Mouse (Mus musculus) G1E (cell line): Measurements from ENCODE around the gene Pitpnm1.

Source experiments
- CTCF ChIP-seq: IDR thresholded peaks from 2 replicates; pipeline ENCODE4 v1.5.1; 2012; ENCODE audit warnings: low read depth, low read length, inconsistent platforms, mixed read lengths
- GATA1 ChIP-seq: IDR thresholded peaks from 2 replicates; pipeline ENCODE4 v1.6.1; 2012; ENCODE audit warnings: borderline replicate concordance, low read length, inconsistent platforms, mixed read lengths
- POLR2AphosphoS5 ChIP-seq: IDR thresholded peaks from 2 replicates; pipeline ENCODE4 v1.6.1; 2012; ENCODE audit warnings: low read depth, low read length, inconsistent platforms; ENCODE audit not compliant: insufficient replicate concordance
- TAL1 ChIP-seq: conservative IDR thresholded peaks from 2 replicates; pipeline ENCODE4 v1.6.1; 2012; ENCODE audit warnings: low read depth, low read length, inconsistent platforms, mixed read lengths

GRCm38 (mm10) chr19:4137913-4138312, 38.1 kb downstream of the Pitpnm1 start:
- no peak for TF ChIP-seq CTCF
- no peak for TF ChIP-seq POLR2AphosphoS5
- no peak for TF ChIP-seq TAL1
- TF ChIP-seq GATA1 = no peak
